Mouse (Mus musculus) cortical plate, adult 2 months (tissue): ENCODE data around the gene Hist1h2ae.

Experiments
- CTCF ChIP-seq: fragments of 200-500 bp; IDR thresholded peaks from 2 replicates; pipeline ENCODE4 v1.5.1; 2011; ENCODE audit warnings: mild to moderate bottlenecking, control low read depth, low read length; ENCODE audit not compliant: insufficient read depth; ENCODE audit errors: extremely low read depth
- POLR2A ChIP-seq: fragments of 200-500 bp; IDR thresholded peaks from 2 replicates; pipeline ENCODE4 v1.6.1; 2011; ENCODE audit warnings: mild to moderate bottlenecking, low read length, control low read depth; ENCODE audit not compliant: insufficient read depth; ENCODE audit errors: extremely low read depth

- TF ChIP-seq POLR2A (no peak), CTCF (no peak)
Measured at GRCm38 (mm10) chr13:23572218-23573033, 1.4 kb upstream of the Hist1h2ae start.
